Mouse (Mus musculus) gastrocnemius, postnatal 36 days (tissue): ENCODE results near the gene AY761184. TPM values are rescaled to one million over a fixed set of nuclear protein-coding genes. Genes with fewer than 3 reads are reported as not detected.
"Not testable (repeated sequence)": the region's sequence is repeated elsewhere in the genome, so short reads cannot be mapped to it uniquely, and the experiment has no call there.

Source experiments
- DNase-seq, 2 experiments: peaks; one replicate each; pipeline ENCODE4 v3.0.0; 2022
- intact Hi-C: fragments of 180-260 bp; cut with DNase I; formaldehyde crosslinking; loops from one replicate; pipeline ENCODE4 v1.15.1; 2025
- long read RNA-seq, 2 experiments: library from polyadenylated mRNA; stranded (forward); transcript quantifications; one replicate each; pipeline ENCODE4 v2.0.0; 2021
- total RNA-seq, 2 experiments: library from RNA; stranded (reverse); gene quantifications; 2 replicates each; pipeline ENCODE4 v1.2.3; 2021

AY761184 gene
- total RNA-seq = not detected
- long read RNA-seq, experiment 1 = 0 reads
- long read RNA-seq, experiment 2 = 0 reads

DNA sequence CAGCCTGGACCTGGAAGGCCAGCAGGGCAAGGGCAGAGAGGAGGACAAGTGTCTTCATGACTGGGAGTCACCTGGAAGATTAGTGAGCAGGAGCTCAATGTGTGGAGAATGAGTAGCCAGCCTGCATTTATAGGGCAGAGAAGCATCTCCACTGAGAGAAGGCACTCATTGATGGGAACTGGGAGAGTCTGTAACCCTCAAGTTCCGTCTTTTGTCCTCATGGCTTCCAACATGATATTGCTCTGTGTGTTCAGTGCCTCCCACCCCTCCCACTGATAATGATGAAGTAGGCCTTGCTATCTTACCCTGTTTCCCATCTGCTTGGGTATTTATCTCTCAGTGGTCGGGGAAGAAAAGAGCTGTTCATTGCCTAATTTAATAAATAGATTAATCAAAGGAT, at the start of gene AY761184:
AY761184 (minus strand) TSS at position 101 of the 400 bp plus-strand sequence.
- intact Hi-C loops = not testable (repeated sequence)

DNA sequence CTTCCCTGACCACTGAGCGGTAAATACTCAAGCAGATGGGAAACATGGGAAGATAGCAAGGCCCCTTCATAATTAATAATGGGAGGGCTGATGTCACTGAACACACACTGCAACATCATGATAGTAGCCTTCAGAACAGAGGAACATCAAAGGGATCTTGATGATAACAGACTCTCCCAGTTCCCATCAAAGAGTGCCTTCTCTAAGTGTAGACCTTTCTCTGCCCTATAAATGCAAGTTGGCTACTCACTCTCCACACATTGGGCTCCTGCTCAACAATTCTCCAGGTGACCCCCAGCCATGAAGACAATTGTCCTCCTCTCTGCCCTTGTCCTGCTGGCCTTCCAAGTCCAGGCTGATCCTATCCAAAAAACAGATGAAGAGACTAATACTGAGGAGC, 37.9 kb downstream of the AY761184 start, which contains the start of gene Defa34:
Defa34 (plus strand) TSS at position 301 of the 400 bp plus-strand sequence.
- DNase-seq, intact Hi-C loops: not testable (repeated sequence)

More for the DNA sequence above, at the start of gene AY761184:
- DNase-seq = not testable (repeated sequence)

DNA sequence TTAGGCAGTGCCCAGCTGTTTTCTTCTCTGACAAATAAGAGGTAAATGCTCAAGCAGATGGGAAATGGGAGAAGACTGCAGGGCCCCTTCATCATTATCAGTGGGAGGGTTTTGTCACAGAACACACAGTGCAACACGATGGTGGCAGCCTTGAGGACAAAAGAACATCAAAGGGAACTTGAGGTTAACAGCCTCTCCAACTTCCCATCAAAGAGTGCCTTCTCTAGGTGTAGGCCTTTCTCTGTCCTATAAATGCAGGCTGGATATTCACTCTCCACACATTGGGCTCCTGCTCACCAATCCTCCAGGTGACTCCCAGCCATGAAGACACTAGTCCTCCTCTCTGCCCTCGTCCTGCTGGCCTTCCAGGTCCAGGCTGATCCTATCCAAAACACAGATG, 48.0 kb downstream of the AY761184 start, which contains the start of gene Defa17:
Defa17 (plus strand) TSS at position 301 of the 400 bp plus-strand sequence.
- DNase-seq, intact Hi-C loops: not testable (repeated sequence)

Other genes with a start within 250 kb of the AY761184 start
- gene Gm7849, start 247.1 kb downstream of the AY761184 start, total RNA-seq = not detected
- not detected for gene Defa20, start 194.4 kb downstream of the AY761184 start, total RNA-seq
- not detected for gene Defa32, start 174.6 kb downstream of the AY761184 start, total RNA-seq
- not detected for gene Defa37, start 138.3 kb downstream of the AY761184 start, total RNA-seq
- not detected for gene Defa28, start 120.6 kb downstream of the AY761184 start, total RNA-seq
- gene Gm7861, start 109.1 kb downstream of the AY761184 start, total RNA-seq = not detected
- not detected for gene Defa26, start 85.5 kb downstream of the AY761184 start, total RNA-seq
- gene Defa17, start 47.9 kb downstream of the AY761184 start, total RNA-seq = not detected
- gene Defa34, start 37.8 kb downstream of the AY761184 start, total RNA-seq = not detected
- not detected for gene Defa24, start 30.8 kb upstream of the AY761184 start, total RNA-seq
- not detected for gene Defb50, start 119.9 kb upstream of the AY761184 start, total RNA-seq
- gene Defb2, start 136.3 kb upstream of the AY761184 start, total RNA-seq = not detected
- not detected for gene Defb10, start 155.3 kb upstream of the AY761184 start, total RNA-seq
- not detected for gene Defb9, start 181.8 kb upstream of the AY761184 start, total RNA-seq
- not detected for gene Defb11, start 202.8 kb upstream of the AY761184 start, total RNA-seq
- gene Defb15, start 229.1 kb upstream of the AY761184 start, total RNA-seq = not detected
- gene Defb35, start 234.7 kb upstream of the AY761184 start, total RNA-seq = not detected
- not detected for gene Defb13, start 243.1 kb upstream of the AY761184 start, total RNA-seq